Mouse (Mus musculus): ENCODE results near the gene Zmynd8. TPM values are rescaled to one million over a fixed set of nuclear protein-coding genes. Genes with fewer than 3 reads are reported as not detected.

The Zmynd8 gene
- polyA plus RNA-seq, 1 experiment from 2014 or later = 21.9 TPM

DNA sequence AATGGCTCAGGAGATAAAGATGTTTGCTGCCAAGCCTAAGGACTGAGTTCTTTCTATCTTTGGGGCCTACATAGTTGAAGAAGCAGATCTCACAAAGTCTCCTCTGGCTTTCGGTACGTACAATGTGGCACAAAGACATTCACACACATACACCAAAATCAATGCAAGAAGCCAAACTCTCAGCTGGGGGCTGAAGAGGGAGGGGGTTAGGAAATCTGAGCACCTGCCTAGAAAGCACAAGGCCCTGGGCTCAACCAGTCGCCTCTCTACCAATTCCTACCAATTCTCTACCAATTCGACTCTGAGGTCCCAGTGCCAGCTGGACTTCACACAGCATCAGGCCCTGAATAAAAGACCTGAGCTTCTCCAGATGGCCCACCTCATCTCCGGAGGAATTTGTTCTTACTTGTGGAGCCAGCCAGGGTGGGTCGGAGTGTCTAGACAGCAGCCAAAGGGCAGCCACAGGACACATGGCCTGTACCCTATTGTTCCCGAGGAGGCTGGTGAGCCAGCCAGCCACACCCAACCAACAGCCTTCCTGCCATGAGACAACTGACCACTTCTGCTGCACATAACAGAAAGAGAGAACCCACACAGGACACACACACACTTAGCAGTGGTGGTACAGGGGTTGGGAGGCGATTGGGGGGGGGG is 30.2 kb downstream of the Zmynd8 start:
- peaks cover 35% of the 10 kb centered on the region for H3K4me1 ChIP-seq (ENCODE audit: insufficient read depth)
- H3K4me2 ChIP-seq (ENCODE audit: low read depth, low read length) = no peak overlapping the region
- no peak for ATAC-seq
- no peak for TF ChIP-seq CTCF (IDR thresholded peaks at IDR 0.05; ENCODE audit: low read depth)
- no peak for TF ChIP-seq EP300 (IDR thresholded peaks at IDR 0.05; ENCODE audit: low read depth)
- WGBS (ENCODE audit: insufficient replicate concordance) = 70% methylated on average over 8 of the region's 8 CpGs
- no peak for DNase-seq
- H3K36me3 ChIP-seq (replicated peaks; ENCODE audit: insufficient read depth, low read length) = peaks cover 47% of the 10 kb centered on the region
- no peak overlapping the region for H3K4me3 ChIP-seq (ENCODE audit: low read depth, low read length)
- no peak overlapping the region for H3K9ac ChIP-seq (replicated peaks)
- H3K27ac ChIP-seq (ENCODE audit: low read depth) = peak overlapping the region; percentile 26
- no peaks in the 10 kb centered on the region for H3K9me3 ChIP-seq (ENCODE audit: low read length)
- H3K27me3 ChIP-seq (ENCODE audit: insufficient read depth, low read length) = no peaks in the 10 kb centered on the region

DNA sequence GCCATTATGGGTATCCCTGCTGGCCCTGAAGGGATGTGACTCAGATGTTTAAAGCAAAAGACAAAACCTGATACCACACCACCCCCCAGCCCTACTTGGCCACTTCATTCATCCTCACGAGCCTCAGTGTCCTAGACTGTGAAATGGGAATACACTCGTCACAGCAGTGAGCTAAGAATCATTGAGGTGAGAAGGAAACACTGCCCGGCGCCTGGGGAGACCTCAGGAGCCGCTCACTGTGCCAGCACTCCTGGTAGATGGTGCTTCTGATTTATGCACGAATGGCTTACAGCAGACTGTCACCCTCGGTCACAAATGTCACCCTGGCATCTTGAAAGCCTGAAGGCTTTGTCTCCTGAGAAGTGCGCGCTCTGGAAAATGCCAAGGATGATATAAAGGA is 31.3 kb downstream of the Zmynd8 start:
- DNase-seq (no peak), ATAC-seq (no peak)
- H3K27ac ChIP-seq (ENCODE audit: low read depth) = no peak overlapping the region
- H3K9me3 ChIP-seq (ENCODE audit: low read length) = no peaks in the 10 kb centered on the region
- no peak overlapping the region for H3K9ac ChIP-seq (replicated peaks)
- WGBS (ENCODE audit: insufficient replicate concordance) = 87% methylated on average over 9 of the region's 9 CpGs
- H3K4me3 ChIP-seq (ENCODE audit: low read depth, low read length) = no peak overlapping the region
- no peak overlapping the region for H3K4me2 ChIP-seq (ENCODE audit: low read depth, low read length)
- no peak for TF ChIP-seq EP300 (IDR thresholded peaks at IDR 0.05; ENCODE audit: low read depth)
- no peak for TF ChIP-seq CTCF (IDR thresholded peaks at IDR 0.05; ENCODE audit: low read depth)
- peaks cover 38% of the 10 kb centered on the region for H3K36me3 ChIP-seq (replicated peaks; ENCODE audit: insufficient read depth, low read length)
- no peaks in the 10 kb centered on the region for H3K27me3 ChIP-seq (ENCODE audit: insufficient read depth, low read length)
- peaks cover 34% of the 10 kb centered on the region for H3K4me1 ChIP-seq (ENCODE audit: insufficient read depth)

DNA sequence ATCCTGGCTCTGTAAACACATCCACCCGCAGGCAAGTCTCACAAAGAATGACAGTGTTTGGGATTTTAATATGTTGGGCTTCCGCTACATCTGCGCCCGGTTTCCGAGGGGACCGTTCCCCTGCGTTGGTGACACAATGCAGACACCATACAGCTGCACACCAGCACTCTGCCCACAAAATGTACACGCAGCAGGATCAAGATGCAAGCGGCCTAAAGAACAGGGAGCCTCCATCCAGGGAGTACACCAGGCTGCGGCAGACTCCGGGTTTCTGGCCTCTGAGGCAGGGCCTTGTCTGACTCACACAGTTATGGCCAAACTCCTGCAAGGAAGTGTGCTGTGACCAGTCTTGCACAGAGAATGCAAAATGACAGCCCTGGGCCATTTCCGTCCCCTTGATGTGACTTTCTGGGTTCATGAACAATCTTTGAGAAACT is 31.8 kb downstream of the Zmynd8 start:
- ATAC-seq (no peak), DNase-seq (no peak)
- Histone ChIP-seq H3K27ac (ENCODE audit: low read depth) (peak overlapping the region; percentile 30), H3K4me3 (ENCODE audit: low read depth, low read length) (no peak overlapping the region), H3K4me1 (ENCODE audit: insufficient read depth) (peaks cover 32% of the 10 kb centered on the region), H3K9ac (replicated peaks) (no peak overlapping the region; the same call in 1 of the 2 replicates), H3K9me3 (ENCODE audit: low read length) (no peaks in the 10 kb centered on the region), H3K36me3 (replicated peaks; ENCODE audit: insufficient read depth, low read length) (peaks cover 40% of the 10 kb centered on the region), H3K4me2 (ENCODE audit: low read depth, low read length) (no peak overlapping the region), H3K27me3 (ENCODE audit: insufficient read depth, low read length) (no peaks in the 10 kb centered on the region)
- 84% methylated on average over 12 of the region's 12 CpGs for WGBS (ENCODE audit: insufficient replicate concordance)
- TF ChIP-seq CTCF (IDR thresholded peaks at IDR 0.05; ENCODE audit: low read depth) (no peak), EP300 (IDR thresholded peaks at IDR 0.05; ENCODE audit: low read depth) (no peak)

DNA sequence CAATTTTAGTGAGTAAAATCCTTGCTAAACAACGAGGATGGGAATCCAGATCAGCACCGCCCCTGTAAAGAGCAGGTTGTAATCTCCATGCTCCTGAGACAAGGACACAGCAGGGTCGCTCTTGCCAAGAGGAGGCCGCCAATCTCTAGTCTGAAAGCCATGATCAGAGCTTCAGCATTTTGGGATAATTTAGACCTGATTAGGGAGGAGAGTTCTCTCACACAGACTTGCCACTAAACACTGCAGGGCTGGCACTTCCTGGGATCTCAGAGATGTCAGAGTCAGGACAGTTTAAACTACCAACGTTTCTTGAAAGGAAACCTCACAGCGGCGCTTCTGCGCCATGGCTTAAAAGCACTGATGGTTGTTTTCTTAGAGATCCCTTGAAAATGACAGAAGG is 32.4 kb downstream of the Zmynd8 start:
- peak overlapping the region; percentile 0; the same call in 1 of the 2 replicates for H3K27ac ChIP-seq (ENCODE audit: low read depth)
- peaks cover 39% of the 10 kb centered on the region for H3K36me3 ChIP-seq (replicated peaks; ENCODE audit: insufficient read depth, low read length)
- DNase-seq = no peak
- H3K4me3 ChIP-seq (ENCODE audit: low read depth, low read length) = no peak overlapping the region
- no peak for ATAC-seq
- H3K9ac ChIP-seq (replicated peaks) = no peak overlapping the region
- no peaks in the 10 kb centered on the region for H3K27me3 ChIP-seq (ENCODE audit: insufficient read depth, low read length)
- H3K4me1 ChIP-seq (ENCODE audit: insufficient read depth) = peaks cover 32% of the 10 kb centered on the region
- no peak overlapping the region for H3K4me2 ChIP-seq (ENCODE audit: low read depth, low read length)
- TF ChIP-seq CTCF (IDR thresholded peaks at IDR 0.05; ENCODE audit: low read depth) (no peak), EP300 (IDR thresholded peaks at IDR 0.05; ENCODE audit: low read depth) (no peak)
- WGBS (ENCODE audit: insufficient replicate concordance) = 71% methylated on average over 8 of the region's 8 CpGs
- H3K9me3 ChIP-seq (ENCODE audit: low read length) = no peaks in the 10 kb centered on the region

DNA sequence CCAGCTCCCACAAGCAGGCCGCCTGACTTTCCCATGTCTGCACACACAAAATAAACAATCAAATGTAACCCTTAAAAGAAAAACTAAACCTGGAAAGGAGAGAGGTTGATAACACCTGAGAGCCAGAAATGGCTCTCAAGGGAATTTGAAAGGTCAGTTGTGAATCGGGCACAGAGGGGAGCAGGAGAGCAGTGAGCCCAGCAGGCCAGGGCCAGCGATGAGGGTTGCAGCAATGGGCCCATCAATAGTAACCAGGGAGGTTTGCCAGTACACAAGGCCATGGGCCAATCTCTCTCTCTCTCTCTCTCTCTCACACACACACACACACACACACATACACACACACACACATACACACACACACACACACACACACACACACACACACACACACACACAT is 34.0 kb downstream of the Zmynd8 start:
- H3K4me2 ChIP-seq (ENCODE audit: low read depth, low read length) = no peak overlapping the region
- TF ChIP-seq CTCF (IDR thresholded peaks at IDR 0.05; ENCODE audit: low read depth) (no peak), EP300 (IDR thresholded peaks at IDR 0.05; ENCODE audit: low read depth) (no peak)
- ATAC-seq (peak; percentile 64), DNase-seq (no peak)
- peaks cover 35% of the 10 kb centered on the region for H3K4me1 ChIP-seq (ENCODE audit: insufficient read depth)
- H3K4me3 ChIP-seq (ENCODE audit: low read depth, low read length) = no peak overlapping the region
- H3K27me3 ChIP-seq (ENCODE audit: insufficient read depth, low read length) = no peaks in the 10 kb centered on the region
- no peaks in the 10 kb centered on the region for H3K9me3 ChIP-seq (ENCODE audit: low read length)
- peak overlapping the region; percentile 12; the same call in 1 of the 2 replicates for H3K27ac ChIP-seq (ENCODE audit: low read depth)
- no peak overlapping the region for H3K9ac ChIP-seq (replicated peaks)
- H3K36me3 ChIP-seq (replicated peaks; ENCODE audit: insufficient read depth, low read length) = peaks cover 26% of the 10 kb centered on the region
- WGBS (ENCODE audit: insufficient replicate concordance) = 73% methylated on average over 3 of the region's 3 CpGs

DNA sequence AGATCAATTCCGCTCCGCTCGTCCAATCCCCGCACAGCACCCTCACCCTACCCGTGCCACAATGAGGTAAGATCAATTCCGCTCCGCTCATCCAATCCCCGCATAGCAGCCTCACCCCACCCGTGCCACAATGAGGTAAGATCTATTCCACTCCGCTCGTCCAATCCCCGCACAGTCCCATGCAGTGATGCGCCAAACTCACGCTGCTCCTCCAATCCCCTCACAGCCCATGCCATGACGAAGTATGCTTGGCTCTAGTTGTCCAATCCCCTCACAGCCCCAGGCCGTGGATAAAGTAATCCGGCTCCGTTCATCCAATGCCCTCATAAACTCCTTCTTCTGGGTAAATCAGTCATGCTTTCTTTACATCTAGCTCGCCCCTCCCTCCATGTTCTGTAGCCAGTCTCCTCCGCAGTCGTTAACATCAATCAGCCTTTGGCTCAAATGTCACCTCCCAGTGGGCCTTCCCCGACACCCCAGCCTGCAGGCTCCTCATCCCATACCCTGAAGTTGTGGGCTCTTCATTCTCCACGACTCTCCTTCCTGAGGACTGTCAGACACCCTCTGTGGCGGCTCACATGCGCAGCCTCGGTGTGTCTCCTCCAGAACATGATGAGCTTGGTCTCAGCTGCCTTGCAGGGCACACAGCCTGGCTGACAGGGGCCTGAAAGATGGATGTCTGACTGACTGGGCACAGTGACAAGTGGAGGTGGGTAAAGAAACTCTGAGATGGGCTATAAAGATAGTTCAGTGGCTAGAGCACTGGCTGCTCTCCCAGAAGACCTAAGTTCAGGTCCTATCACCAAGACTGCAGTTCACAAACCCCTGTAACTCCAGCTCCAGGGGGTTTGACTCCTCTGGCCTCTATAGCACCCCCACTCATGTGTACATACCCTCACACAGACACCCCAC is 36.9 kb downstream of the Zmynd8 start:
- TF ChIP-seq EP300 (IDR thresholded peaks at IDR 0.05; ENCODE audit: low read depth) (no peak), CTCF (IDR thresholded peaks at IDR 0.05; ENCODE audit: low read depth) (no peak)
- no peak overlapping the region for H3K27ac ChIP-seq (ENCODE audit: low read depth)
- no peaks in the 10 kb centered on the region for H3K9me3 ChIP-seq (ENCODE audit: low read length)
- H3K9ac ChIP-seq (replicated peaks) = no peak overlapping the region
- no peak overlapping the region for H3K4me2 ChIP-seq (ENCODE audit: low read depth, low read length)
- DNase-seq (no peak), ATAC-seq (no peak)
- H3K36me3 ChIP-seq (replicated peaks; ENCODE audit: insufficient read depth, low read length) = peaks cover 12% of the 10 kb centered on the region
- peaks cover 50% of the 10 kb centered on the region for H3K4me1 ChIP-seq (ENCODE audit: insufficient read depth)
- no peak overlapping the region for H3K4me3 ChIP-seq (ENCODE audit: low read depth, low read length)
- 92% methylated on average over 26 of the region's 26 CpGs for WGBS (ENCODE audit: insufficient replicate concordance)
- no peaks in the 10 kb centered on the region for H3K27me3 ChIP-seq (ENCODE audit: insufficient read depth, low read length)

Data from liver, postnatal 0 days (tissue).